Mouse (Mus musculus) T-helper 2 cell (primary cell): Measurements from ENCODE around the gene Trp53i11.

Experiments
- in situ Hi-C: fragments of 300-600 bp; cut with MboI, MseI; formaldehyde crosslinking; loops from one replicate; pipeline ENCODE4 v1.15.1; 2025; ENCODE audit warnings: high pct_unique_total_duplicates

The Trp53i11 gene

GRCm38 (mm10) chr2:93193806-93194205, 6.5 kb downstream of the Trp53i11 start:
- in situ Hi-C loops = loop anchor here (25.0 kb wide), 1 partner anchor 1182 kb away; the partner anchor contains the start of gene Creb3l1

- in situ Hi-C loops = loop anchor here (25.0 kb wide), 1 partner anchor 1187 kb away; the partner anchor contains the start of gene Creb3l1
These were observed 11.5 kb downstream of the Trp53i11 start for GRCm38 (mm10) chr2:93198846-93199245.

GRCm38 (mm10) chr2:93199531-93199974, 12.2 kb downstream of the Trp53i11 start:
- in situ Hi-C loops = loop anchor here (25.0 kb wide), 1 partner anchor 1187 kb away; the partner anchor contains the start of gene Creb3l1

DNA sequence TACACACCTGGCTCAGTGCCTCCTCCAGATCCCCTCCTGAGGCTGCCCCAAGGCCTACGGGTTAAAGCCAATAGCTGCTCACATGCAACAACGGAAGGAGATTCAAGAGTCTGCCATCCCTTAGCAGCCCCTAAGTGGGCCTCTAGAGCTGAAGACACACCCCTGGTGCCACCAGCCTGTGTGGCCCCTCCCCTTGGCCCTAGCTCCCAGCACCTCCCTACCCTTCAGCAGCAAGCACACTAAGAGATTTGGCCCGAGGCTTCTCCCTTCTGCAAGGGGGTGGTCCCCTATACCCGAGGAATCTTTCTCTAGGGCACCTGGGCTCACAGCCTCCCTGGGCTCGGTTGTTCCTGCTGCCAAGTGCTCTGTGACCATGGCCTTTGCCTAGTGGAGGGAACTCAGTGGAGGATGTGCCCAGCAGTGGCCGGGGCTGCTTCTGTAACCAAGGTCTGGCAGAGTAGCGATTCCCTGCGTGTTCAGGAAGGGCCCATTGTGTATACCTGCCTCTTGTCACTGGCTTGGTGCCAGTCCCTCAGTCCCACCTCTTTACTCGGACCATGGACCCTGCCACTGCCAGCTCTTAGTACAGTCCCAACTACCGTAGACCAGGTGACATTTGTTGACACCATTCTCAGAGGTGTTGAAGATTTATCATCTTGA, 13.5 kb downstream of the Trp53i11 start:
- in situ Hi-C loops = no loop called here

DNA sequence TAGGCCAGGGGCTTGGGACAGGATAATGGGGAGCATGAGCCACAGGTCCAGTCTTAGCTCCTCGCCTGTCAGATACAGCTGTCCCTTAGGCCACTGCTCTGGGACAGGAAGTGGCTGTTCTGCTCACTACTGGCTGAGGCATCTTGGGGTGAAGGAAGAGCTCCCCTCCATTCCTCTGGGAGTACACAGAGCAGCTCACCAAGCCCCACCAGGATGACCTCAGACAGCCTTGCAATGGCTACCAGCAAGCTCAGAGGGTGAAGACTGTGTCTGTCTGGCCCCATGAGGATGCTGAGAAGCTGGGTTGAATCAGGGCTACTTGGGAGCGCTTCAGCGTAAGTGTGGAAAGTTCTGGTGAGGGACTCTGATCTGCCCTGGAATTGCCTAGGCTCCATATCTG, 14.6 kb downstream of the Trp53i11 start:
- in situ Hi-C loops = no loop called here

DNA sequence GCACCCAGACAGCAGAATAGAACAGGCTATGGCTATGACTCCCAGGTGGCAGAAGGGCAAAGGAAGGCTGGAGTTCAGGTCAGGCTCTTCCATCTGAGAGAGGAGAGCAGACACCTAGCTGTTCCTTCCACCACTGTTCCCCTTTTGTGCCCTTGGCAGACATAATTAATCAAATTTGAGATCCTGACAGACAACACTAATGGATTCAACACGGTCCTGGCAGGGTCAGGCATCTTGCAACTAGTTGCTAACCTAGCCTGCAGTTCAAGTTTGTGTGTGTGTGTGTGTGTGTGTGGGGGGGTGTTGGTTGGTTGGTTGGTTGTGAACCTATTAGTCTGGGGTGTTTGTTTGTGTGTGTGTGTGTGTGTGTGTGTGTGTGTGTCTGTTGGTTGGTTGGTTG, 15.4 kb downstream of the Trp53i11 start:
- in situ Hi-C loops = no loop called here

DNA sequence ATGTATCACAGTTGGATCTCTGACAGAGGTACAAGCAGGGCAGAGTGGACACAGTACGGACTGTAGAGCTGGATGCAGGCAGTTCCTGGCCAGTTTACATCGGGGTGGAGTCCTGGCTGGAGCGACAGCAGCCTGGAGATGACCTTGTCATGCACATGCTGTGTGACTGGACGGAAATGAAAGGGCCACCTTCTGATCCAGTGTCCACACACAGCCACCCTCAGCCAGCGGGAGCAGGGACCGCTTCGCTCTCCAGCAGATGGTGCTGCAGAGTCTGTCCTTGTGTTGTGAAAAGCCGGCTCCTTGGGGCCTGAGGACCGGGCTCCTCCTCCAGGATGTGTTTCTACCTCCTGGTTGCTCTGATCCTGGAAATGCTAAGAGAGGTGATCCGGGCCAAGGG, 16.3 kb downstream of the Trp53i11 start:
- in situ Hi-C loops = no loop called here

DNA sequence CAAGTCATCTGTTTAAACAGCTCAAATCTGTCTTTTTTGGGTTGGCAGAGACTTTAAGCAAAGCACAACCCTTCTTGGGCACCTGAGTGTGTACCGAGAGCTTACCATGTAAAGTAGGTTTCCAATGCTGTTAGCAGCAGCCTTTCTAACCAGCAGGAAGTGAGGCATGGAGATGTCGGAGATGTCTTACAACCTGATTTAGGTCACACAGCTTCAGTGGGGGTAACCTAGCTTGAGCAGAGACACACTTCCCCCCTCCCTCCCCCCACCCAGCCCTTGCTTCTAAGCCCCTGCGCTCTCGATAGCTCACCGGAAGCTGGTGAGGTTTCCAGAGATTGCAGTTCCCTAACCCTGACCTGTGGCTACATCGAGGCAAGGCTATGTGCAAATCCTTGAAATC, 17.2 kb downstream of the Trp53i11 start:
- in situ Hi-C loops = no loop called here

DNA sequence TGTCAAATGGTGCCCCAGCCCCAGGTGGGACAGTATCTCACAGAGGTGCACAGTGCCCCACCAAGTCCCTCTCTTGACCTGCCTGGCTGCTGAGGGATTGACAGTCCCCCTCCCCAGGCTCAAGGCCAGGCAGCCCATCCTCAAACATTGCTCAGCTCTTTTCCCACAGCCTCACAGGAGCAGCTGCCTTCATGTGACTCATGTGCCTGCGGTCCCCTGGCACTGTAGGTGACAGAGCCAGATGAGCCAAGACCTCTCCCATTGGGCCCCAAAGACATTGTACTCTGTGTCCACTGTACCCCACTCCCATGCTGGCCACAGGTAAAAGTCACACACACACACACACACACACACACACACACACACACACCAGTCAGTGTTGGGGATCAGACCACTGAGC, 18.8 kb downstream of the Trp53i11 start:
- in situ Hi-C loops = no loop called here

DNA sequence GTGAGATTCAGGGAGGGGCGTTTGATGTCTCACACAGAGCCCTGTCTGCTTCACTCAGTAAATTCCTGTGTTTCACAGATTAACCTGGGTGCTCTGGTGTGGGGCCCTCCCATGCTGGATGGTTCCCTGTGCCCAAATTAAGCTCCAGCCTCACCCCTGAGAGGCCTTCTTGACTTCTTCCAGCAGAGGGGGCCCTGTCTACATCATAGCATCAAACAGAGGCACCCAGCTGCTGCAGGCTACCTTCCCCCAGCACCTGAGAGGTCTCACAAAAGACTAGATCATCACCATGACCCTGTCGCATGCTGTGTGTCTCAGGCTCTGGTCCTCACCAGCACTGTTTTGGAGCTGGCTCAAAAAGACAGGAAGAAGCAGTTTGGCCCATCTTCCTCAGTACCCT, 25.0 kb downstream of the Trp53i11 start:
- in situ Hi-C loops = loop anchor here (5.0 kb wide), 1 partner anchor 120 kb away; the partner anchor contains the start of gene Tspan18

DNA sequence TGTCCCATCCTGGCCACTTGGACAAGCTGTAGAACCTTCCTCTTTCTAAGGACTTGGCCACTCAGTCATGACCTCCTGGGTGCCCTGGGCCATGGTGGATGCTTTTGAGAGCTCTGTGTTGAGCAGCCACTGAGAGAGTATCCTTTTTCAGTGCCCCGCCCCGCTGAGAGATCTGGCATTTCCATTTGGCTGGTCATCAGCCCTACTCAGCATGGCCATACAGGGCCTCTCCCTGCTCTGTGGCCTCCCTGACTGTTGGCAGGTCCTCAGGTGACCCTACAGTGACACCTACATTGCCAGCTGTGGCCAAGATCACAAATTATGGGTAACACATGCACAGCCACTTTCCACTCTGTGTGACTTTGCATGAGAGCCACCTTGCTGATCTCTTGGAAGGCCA, 25.5 kb downstream of the Trp53i11 start:
- in situ Hi-C loops = loop anchor here (5.0 kb wide), 1 partner anchor 119 kb away; the partner anchor contains the start of gene Tspan18

DNA sequence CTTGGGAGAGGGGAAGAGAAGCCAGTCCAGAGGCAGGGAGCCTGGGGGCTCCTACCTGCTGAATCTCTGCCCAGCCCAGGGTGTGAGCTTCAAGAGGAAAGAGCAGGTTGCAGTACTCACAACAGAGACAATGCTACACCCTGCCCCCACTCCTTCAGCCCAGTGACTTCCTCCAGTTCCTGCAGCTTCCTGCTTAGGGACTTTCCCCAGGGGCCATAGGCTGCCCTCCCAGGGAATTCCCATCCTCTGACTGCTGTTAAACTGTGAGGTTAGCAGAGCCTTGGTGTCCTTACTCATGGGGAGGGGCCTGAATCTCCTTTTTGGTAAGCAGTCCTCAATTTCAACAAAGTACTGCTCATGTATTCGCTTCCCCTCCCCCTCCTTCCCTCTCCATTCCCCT, 26.8 kb downstream of the Trp53i11 start:
- in situ Hi-C loops = loop anchor here (5.0 kb wide), 1 partner anchor 118 kb away; the partner anchor contains the start of gene Tspan18

DNA sequence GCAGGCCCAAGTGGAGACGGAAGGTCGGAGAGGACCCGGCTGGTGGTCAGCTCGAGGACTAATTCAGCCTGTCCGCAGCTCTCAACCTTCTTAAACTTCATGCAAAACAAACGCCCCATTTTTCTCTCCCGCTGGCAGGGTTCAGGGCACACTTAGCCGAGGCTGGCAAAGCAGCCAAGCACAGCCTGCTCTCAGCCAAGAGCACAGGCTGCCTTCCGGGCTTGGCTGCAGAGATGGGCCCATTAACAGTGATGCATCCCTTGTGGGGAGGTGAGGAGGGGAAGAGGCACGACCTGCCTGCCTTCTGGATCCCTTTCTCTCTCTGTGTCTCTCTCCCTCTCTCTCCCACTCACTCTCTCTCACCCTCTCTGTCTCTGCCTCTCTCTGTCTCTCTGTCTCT, 28.4 kb downstream of the Trp53i11 start:
- in situ Hi-C loops = loop anchor here (5.0 kb wide), 1 partner anchor 262 kb away; no protein-coding TSS in a partner anchor

- in situ Hi-C loops = loop anchor here (5.0 kb wide), 1 partner anchor 260 kb away; no protein-coding TSS in a partner anchor
These were observed 29.7 kb downstream of the Trp53i11 start for GRCm38 (mm10) chr2:93217015-93217414.

GRCm38 (mm10) chr2:93218353-93218990, 31.1 kb downstream of the Trp53i11 start:
- in situ Hi-C loops = loop anchor here (5.0 kb wide), 1 partner anchor 259 kb away; no protein-coding TSS in a partner anchor

GRCm38 (mm10) chr2:93219576-93219975, 32.2 kb downstream of the Trp53i11 start:
- in situ Hi-C loops = loop anchor here (5.0 kb wide), 1 partner anchor 258 kb away; no protein-coding TSS in a partner anchor

GRCm38 (mm10) chr2:93220447-93220846, 33.1 kb downstream of the Trp53i11 start:
- in situ Hi-C loops = no loop called here

DNA sequence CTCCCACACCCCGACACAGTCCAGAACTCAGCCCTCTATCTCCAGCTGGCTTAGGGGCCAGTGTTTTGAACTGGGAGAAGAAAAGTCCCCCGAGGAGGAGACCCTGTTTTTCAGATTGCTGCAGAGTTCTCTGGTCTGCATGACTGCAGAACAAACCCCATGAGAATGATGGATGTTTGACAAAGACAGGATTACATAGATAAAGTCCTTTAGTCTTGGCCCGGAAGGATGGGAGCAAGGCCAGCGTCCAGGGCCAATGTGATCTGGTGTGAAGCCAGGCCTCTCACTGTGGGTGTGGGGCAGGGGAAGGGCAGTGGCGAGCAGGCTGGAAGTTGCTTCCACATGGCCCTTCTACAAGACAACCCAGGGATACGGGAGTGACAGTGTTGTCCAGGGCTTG, 36.1 kb downstream of the Trp53i11 start:
- in situ Hi-C loops = no loop called here

- in situ Hi-C loops = no loop called here
These were observed 39.6 kb downstream of the Trp53i11 start for GRCm38 (mm10) chr2:93226606-93227595.

- in situ Hi-C loops = no loop called here
These were observed 40.5 kb downstream of the Trp53i11 start for GRCm38 (mm10) chr2:93227713-93228479.

DNA sequence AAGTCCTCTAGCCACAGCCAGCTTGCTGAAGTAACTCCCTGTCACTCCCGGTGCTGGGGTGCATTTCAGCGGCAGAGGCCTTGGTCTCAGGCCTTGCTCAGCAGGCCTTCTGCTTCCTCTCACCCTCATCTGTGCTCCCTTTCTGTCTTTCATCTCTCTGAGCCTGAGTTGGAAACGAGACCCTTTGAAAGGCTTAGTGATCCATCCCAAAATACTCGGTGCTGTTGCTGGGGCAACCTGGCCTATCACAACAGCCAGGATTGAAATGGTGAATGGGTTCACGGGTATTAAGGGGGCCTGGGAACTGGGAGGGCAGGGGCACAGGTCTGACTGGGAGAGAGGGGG, 41.1 kb downstream of the Trp53i11 start:
- in situ Hi-C loops = no loop called here
